Mouse (Mus musculus): Measurements from ENCODE around the gene Rbm20. TPM values are rescaled to one million over a fixed set of nuclear protein-coding genes. Genes with fewer than 3 reads are reported as not detected.

The Rbm20 gene
- polyA plus RNA-seq, 1 experiment from 2014 or later: 0.33 TPM

DNA sequence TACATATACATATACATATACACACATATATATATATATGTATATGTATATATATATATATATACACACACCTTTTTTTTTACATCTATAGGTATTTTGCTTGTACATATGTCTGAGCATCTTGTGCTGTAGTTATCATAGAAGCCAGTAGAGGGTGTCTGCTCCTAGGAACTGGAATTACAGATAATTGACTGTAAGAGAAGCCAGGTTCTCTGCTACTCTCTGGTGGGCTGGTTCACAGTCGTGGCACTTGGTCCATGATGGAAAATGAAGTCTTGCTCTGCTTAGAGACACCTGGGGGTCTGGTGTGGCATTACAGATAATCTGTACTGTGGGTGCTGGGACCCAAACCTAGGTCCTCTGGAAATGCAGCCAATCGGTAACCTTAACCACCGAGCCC, 64.8 kb downstream of the Rbm20 start:
- WGBS (ENCODE audit: insufficient replicate concordance): 66% methylated on average over 3 of the region's 3 CpGs
- no peak for DNase-seq
- H3K4me3 ChIP-seq (replicated peaks): no peak overlapping the region
- no peak overlapping the region for H3K9ac ChIP-seq
- ATAC-seq (ENCODE audit: low read depth): no peak
- no peaks in the 10 kb centered on the region for H3K4me1 ChIP-seq (replicated peaks)
- H3K36me3 ChIP-seq: no peaks in the 10 kb centered on the region
- no peak overlapping the region for H3K4me2 ChIP-seq
- no peaks in the 10 kb centered on the region for H3K9me3 ChIP-seq (replicated peaks)
- no peaks in the 10 kb centered on the region for H3K27me3 ChIP-seq
- H3K27ac ChIP-seq: no peak overlapping the region

DNA sequence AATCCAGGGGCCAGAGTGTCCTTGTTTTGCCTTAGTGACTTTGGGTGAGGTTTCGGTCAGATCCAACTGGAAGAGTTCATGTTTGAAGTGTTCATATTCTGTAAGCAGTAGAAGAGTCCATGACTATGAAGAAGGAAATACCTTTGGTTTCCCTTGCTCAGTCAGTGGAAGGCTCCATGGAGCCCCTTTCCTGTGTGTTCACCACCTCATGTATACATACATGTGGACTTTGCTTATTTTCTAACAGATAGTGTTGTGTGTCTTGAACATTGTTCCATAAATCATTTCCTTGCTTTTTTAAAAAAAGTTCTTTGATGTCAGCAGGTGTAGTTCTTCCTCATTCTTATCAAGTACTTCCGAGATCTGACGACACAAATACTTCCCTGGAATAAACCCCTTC, 68.2 kb downstream of the Rbm20 start:
- H3K36me3 ChIP-seq: no peaks in the 10 kb centered on the region
- no peak for DNase-seq
- ATAC-seq (ENCODE audit: low read depth): no peak

DNA sequence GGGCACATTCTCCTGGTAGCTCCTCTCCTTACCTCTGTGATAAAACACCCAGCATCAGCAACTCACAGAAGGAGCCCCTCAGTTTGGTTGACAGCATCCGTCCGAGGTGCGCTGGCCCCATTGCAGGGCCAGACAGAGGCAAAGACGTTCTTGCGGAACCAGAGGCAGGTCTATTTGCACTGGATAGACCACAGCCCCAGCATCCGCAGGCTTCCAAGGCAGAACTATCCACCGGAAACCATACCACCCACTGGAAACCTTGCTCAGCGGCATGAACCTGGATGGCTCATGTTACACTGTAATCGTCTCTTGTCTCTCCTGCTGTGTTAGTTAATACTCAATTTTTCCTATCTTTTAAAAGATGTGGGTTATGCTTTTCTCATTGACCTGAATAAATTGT, 69.0 kb downstream of the Rbm20 start:
- Histone ChIP-seq H3K9me3 (replicated peaks) (no peaks in the 10 kb centered on the region), H3K27me3 (no peaks in the 10 kb centered on the region), H3K4me3 (replicated peaks) (no peak overlapping the region), H3K4me2 (no peak overlapping the region), H3K36me3 (no peaks in the 10 kb centered on the region), H3K4me1 (replicated peaks) (no peaks in the 10 kb centered on the region), H3K27ac (no peak overlapping the region), H3K9ac (no peak overlapping the region)
- ATAC-seq (ENCODE audit: low read depth) (no peak), DNase-seq (no peak)
- WGBS (ENCODE audit: insufficient replicate concordance): 70% methylated on average over 9 of the region's 9 CpGs

More for the DNA sequence above, 68.2 kb downstream of the Rbm20 start:
- Histone ChIP-seq H3K27me3 (no peaks in the 10 kb centered on the region), H3K4me2 (no peak overlapping the region), H3K4me3 (replicated peaks) (no peak overlapping the region), H3K9me3 (replicated peaks) (no peaks in the 10 kb centered on the region), H3K4me1 (replicated peaks) (no peaks in the 10 kb centered on the region), H3K9ac (no peak overlapping the region), H3K27ac (no peak overlapping the region)
- 67% methylated on average over 3 of the region's 3 CpGs for WGBS (ENCODE audit: insufficient replicate concordance)

DNA sequence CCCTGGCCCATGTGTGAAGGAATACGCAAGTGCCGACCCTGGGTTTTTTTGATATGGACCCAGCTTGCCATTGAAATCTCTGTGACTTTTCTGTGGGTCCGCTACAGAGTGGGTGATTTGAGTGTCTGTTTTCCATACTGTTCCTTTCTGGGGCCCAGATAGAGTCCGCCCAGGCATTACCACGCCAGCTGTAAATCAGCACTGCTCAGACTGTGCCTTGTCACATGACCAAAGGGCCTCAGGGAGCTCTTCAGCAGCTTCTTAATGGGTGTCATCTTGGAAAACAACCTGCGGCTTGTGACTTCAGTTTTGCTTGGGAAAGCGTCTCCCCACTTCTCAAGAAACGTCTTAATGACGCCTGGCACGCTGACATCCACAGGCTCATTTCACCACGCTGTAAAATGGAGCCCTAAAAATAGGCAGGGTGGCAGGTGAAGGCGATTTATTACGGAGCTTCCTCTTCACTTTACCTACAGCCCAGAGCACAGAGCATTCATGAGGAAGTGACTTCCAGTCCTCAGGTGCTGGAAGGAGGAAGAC, 71.2 kb downstream of the Rbm20 start:
- 74% methylated on average over 13 of the region's 13 CpGs for WGBS (ENCODE audit: insufficient replicate concordance)
- no peak for ATAC-seq (ENCODE audit: low read depth)

DNA sequence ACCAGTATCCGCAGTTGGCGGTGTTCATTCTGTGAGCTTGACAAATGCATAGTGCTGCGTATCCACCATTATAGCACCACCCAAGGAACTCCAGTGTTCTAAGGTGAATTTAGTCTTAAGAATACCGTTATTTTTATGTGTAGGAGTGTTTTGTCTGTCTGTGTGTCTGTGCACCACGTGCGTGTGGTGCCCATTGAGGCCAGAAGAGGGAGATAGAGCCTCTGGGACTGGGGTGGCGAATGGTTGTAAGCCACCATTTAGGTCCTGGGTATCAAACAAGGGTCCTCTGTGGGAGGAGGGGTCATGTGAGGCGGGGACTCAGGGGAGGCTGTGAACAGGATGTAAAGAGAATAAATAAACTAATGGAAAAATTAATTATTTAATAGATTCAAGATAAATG, 72.2 kb downstream of the Rbm20 start:
- Histone ChIP-seq H3K4me1 (replicated peaks) (0 out of 2 replicates have a peak, but pooled peaks cover 3% of the 10 kb centered on the region), H3K4me2 (no peak overlapping the region), H3K9me3 (replicated peaks) (no peaks in the 10 kb centered on the region), H3K27me3 (no peaks in the 10 kb centered on the region), H3K27ac (no peak overlapping the region), H3K9ac (no peak overlapping the region), H3K36me3 (no peaks in the 10 kb centered on the region), H3K4me3 (replicated peaks) (no peak overlapping the region)
- WGBS (ENCODE audit: insufficient replicate concordance): 83% methylated on average over 8 of the region's 8 CpGs
- ATAC-seq (ENCODE audit: low read depth): no peak
- DNase-seq: no peak

More for the DNA sequence above, 71.2 kb downstream of the Rbm20 start:
- Histone ChIP-seq H3K9me3 (replicated peaks) (no peaks in the 10 kb centered on the region), H3K27me3 (no peaks in the 10 kb centered on the region), H3K4me2 (no peak overlapping the region), H3K27ac (no peak overlapping the region), H3K4me1 (replicated peaks) (0 out of 2 replicates have a peak, but pooled peaks cover 3% of the 10 kb centered on the region), H3K4me3 (replicated peaks) (no peak overlapping the region), H3K9ac (no peak overlapping the region), H3K36me3 (no peaks in the 10 kb centered on the region)
- DNase-seq: no peak

DNA sequence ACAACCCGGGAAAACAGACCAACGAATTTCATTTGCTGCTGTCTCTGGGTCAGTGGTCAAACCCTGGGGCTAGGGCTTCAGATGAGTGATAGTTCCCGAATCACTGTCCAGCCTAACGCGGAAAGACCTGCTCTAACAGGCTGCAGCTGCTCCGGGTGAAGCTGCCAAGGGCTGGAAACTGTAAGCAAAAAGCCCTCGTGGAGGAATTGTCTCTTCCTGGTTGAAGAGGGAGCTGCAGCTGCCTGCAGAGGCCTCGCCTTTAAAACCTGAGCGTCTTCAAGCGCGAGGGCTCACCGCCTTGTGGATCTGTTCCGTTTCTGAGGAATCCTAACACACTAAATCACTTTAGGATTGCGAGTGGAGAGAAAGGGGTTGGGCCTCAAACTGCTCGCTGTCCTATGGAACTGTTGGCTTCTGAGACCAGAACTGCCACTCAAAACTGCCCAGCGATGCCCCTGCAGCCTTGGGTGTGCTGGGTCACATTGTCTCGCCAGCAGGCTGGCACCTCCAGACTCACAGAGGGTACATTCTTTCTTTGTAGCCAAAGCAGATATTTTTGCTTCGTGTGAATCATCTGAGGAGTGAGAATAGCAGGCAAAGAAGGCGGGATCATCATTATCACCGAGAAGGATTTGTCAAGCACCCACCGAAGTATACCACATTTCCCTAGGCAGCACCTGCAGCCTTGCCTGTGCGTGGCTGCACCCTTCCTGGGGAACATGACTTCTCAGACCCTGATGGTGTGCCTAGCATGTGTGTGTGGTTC, 74.5 kb downstream of the Rbm20 start:
- ATAC-seq (ENCODE audit: low read depth) (no peak), DNase-seq (no peak)
- Histone ChIP-seq H3K4me2 (no peak overlapping the region), H3K9me3 (replicated peaks) (peaks cover 4% of the 10 kb centered on the region), H3K9ac (no peak overlapping the region), H3K4me1 (replicated peaks) (peaks cover 7% of the 10 kb centered on the region; the same call in 1 of the 2 replicates), H3K4me3 (replicated peaks) (no peak overlapping the region), H3K27me3 (no peaks in the 10 kb centered on the region), H3K36me3 (no peaks in the 10 kb centered on the region), H3K27ac (no peak overlapping the region)
- WGBS (ENCODE audit: insufficient replicate concordance): 57% methylated on average over 22 of the region's 22 CpGs

DNA sequence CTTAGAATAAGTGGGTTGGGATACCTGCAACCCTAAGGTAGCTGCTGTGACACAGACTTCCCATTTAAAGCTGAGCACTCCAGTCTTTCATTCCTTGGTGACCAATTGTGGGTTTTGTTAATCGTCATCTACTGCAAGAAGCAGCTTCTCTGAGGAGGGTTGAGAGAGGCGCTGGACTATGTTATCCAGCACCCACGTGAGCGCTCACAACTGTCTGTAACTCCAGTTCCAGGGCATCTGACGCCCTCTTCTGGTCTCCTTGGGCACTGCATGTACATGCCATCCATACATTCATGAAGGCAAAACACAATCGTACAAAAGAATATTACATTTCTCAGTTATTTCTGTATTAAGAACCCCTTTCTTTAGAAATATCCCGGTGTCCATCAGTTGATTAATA, 75.9 kb downstream of the Rbm20 start:
- H3K4me3 ChIP-seq (replicated peaks): no peak overlapping the region
- H3K4me2 ChIP-seq: no peak overlapping the region
- no peak overlapping the region for H3K9ac ChIP-seq
- DNase-seq (no peak), ATAC-seq (ENCODE audit: low read depth) (no peak)
- 41% methylated on average over 7 of the region's 7 CpGs for WGBS (ENCODE audit: insufficient replicate concordance)
- H3K9me3 ChIP-seq (replicated peaks): peaks cover 4% of the 10 kb centered on the region
- no peak overlapping the region for H3K27ac ChIP-seq
- no peaks in the 10 kb centered on the region for H3K27me3 ChIP-seq
- no peaks in the 10 kb centered on the region for H3K36me3 ChIP-seq
- peaks cover 7% of the 10 kb centered on the region; the same call in 1 of the 2 replicates for H3K4me1 ChIP-seq (replicated peaks)

DNA sequence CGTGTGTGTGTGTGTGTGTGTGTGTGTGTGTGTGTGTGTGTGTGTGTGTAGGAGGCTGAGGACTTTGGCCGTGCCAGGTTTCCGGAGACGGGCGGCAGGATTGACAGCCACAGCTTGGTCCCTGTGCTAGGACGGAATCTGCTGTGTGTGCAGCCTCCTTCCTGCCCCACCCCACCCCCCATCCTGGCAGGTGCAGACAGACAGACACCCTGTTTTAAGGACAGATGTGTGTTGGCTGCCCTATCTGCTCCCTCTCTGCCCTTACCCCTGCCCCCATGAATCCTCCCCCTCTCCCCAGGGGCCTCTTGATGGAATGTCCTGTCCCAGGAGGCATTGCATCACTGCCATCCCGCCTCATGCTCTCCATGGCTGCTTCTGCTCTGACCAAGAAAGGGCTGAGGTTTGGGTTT, 77.3 kb downstream of the Rbm20 start:
- ATAC-seq (ENCODE audit: low read depth): 0 out of 2 replicates have a peak, but pooled peaks have one; percentile 26
- Histone ChIP-seq H3K4me3 (replicated peaks) (no peak overlapping the region), H3K9me3 (replicated peaks) (peaks cover 4% of the 10 kb centered on the region), H3K27me3 (no peaks in the 10 kb centered on the region), H3K36me3 (no peaks in the 10 kb centered on the region), H3K4me1 (replicated peaks) (peaks cover 7% of the 10 kb centered on the region; the same call in 1 of the 2 replicates), H3K9ac (no peak overlapping the region), H3K4me2 (no peak overlapping the region), H3K27ac (no peak overlapping the region)
- 58% methylated on average over 7 of the region's 7 CpGs for WGBS (ENCODE audit: insufficient replicate concordance)
- no peak for DNase-seq

DNA sequence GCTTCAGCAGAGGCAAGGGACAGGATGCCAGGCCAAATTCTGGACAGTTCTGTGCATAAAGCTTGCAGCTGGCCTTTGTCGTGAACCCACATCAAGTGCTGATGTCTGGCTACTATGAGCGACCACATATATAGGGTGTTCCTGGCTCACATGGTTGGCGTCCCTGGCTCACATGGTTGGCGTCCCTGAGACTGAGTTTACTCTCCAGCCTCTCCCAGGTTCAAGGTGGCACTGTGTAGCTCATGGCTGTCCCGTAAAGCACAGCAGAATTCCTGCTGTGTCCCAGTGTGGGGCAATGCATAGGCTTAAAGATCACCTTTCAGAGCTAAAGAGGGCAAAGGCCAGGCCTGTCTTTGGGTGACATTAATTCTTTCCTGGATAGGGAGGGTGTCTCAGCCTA, 78.2 kb downstream of the Rbm20 start:
- peaks cover 4% of the 10 kb centered on the region for H3K9me3 ChIP-seq (replicated peaks)
- no peak for DNase-seq
- no peak overlapping the region for H3K4me2 ChIP-seq
- no peaks in the 10 kb centered on the region for H3K27me3 ChIP-seq
- peaks cover 7% of the 10 kb centered on the region; the same call in 1 of the 2 replicates for H3K4me1 ChIP-seq (replicated peaks)
- H3K9ac ChIP-seq: no peak overlapping the region
- 71% methylated on average over 5 of the region's 5 CpGs for WGBS (ENCODE audit: insufficient replicate concordance)
- no peak overlapping the region for H3K27ac ChIP-seq
- no peak for ATAC-seq (ENCODE audit: low read depth)
- no peaks in the 10 kb centered on the region for H3K36me3 ChIP-seq
- H3K4me3 ChIP-seq (replicated peaks): no peak overlapping the region

DNA sequence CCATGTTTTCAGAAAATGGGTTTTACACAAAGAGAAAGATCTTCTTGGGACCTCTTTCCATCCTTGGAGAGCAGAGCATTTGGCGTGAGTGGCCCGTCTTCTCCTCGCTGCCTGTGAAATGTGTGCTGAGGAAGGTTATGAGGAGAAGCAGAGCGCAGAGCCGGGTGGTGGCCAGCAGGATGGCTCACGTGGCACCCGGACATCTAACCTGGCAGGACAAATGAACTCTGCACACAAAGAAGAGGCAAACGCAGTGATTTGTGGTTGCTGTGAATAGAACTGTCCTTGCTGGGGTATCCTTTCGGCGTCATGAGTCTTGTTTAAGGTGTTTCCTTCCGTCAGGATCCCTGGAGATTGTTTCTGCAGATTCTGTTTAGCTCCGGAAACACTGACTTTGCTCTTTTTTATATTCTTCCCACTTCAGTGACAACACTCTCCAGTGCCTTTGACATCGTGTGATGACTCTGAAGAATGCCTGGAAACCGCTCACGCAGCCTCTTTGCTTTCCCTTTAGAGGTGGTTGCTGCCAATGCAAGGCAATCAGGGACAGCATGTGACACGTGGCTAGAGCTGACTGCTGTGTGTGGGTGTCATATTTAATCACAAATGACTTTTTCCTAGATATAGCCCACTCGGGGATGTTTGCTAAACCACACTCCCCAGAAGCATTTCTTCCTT, 80.5 kb downstream of the Rbm20 start:
- Histone ChIP-seq H3K36me3 (no peaks in the 10 kb centered on the region), H3K4me3 (replicated peaks) (no peak overlapping the region), H3K9ac (no peak overlapping the region), H3K9me3 (replicated peaks) (peaks cover 4% of the 10 kb centered on the region), H3K27me3 (no peaks in the 10 kb centered on the region), H3K4me2 (no peak overlapping the region), H3K27ac (no peak overlapping the region), H3K4me1 (replicated peaks) (peaks cover 7% of the 10 kb centered on the region; the same call in 1 of the 2 replicates)
- no peak for DNase-seq
- no peak for ATAC-seq (ENCODE audit: low read depth)
- WGBS (ENCODE audit: insufficient replicate concordance): 70% methylated on average over 17 of the region's 17 CpGs

DNA sequence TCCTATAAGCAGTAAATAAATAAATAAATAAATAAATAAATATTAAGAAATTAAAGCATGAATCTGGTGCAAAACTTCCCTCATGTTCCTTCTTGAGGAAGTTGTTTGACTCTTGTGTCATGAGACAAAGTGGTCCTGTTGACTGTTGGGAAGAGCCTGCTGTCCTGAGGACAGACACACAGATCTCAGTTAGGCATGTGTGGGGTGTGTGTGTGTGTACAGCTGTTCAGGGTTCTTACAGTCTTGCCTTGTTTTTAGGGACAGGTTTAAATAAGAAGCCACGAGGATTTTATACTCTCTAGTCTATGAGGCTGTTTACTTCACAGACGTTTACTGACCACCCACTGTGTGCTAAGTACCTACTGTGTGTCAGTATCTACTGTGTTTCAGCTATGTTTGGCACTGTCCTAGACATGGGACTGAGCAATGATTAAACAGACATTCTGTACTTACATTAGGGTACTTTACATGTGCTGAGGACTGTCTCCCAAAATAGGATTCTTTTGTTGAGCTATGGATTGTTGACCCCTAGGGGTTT, 81.8 kb downstream of the Rbm20 start:
- ATAC-seq (ENCODE audit: low read depth) (no peak), DNase-seq (no peak)
- WGBS (ENCODE audit: insufficient replicate concordance): 44% methylated on average over 2 of the region's 2 CpGs
- no peaks in the 10 kb centered on the region for H3K36me3 ChIP-seq
- no peaks in the 10 kb centered on the region for H3K27me3 ChIP-seq
- no peak overlapping the region for H3K4me3 ChIP-seq (replicated peaks)
- no peak overlapping the region for H3K4me2 ChIP-seq
- H3K9me3 ChIP-seq (replicated peaks): peaks cover 4% of the 10 kb centered on the region
- H3K9ac ChIP-seq: no peak overlapping the region
- H3K27ac ChIP-seq: no peak overlapping the region
- H3K4me1 ChIP-seq (replicated peaks): peaks cover 4% of the 10 kb centered on the region; the same call in 1 of the 2 replicates
